Mouse (Mus musculus) layer of hippocampus, adult 8-10 months (tissue): ENCODE measurements around the gene Podxl. TPM values are rescaled to one million over a fixed set of nuclear protein-coding genes. Genes with fewer than 3 reads are reported as not detected.
A peak's percentile ranks its signal among the peaks of the same experiment; 100 is the strongest.

Experiments
- DNase-seq, 2 experiments: peaks; one replicate each; pipeline ENCODE4 v3.0.0; 2022; ENCODE audit warnings: low spot score in 2 of 2
- total RNA-seq, 4 experiments: library from RNA; stranded (reverse); gene quantifications; 2 replicates each; pipeline ENCODE4 v1.2.4; 2022

Gene Podxl
- total RNA-seq, result 10 to 100 TPM; 17.8 to 20.8 (median 18.8) TPM

DNA sequence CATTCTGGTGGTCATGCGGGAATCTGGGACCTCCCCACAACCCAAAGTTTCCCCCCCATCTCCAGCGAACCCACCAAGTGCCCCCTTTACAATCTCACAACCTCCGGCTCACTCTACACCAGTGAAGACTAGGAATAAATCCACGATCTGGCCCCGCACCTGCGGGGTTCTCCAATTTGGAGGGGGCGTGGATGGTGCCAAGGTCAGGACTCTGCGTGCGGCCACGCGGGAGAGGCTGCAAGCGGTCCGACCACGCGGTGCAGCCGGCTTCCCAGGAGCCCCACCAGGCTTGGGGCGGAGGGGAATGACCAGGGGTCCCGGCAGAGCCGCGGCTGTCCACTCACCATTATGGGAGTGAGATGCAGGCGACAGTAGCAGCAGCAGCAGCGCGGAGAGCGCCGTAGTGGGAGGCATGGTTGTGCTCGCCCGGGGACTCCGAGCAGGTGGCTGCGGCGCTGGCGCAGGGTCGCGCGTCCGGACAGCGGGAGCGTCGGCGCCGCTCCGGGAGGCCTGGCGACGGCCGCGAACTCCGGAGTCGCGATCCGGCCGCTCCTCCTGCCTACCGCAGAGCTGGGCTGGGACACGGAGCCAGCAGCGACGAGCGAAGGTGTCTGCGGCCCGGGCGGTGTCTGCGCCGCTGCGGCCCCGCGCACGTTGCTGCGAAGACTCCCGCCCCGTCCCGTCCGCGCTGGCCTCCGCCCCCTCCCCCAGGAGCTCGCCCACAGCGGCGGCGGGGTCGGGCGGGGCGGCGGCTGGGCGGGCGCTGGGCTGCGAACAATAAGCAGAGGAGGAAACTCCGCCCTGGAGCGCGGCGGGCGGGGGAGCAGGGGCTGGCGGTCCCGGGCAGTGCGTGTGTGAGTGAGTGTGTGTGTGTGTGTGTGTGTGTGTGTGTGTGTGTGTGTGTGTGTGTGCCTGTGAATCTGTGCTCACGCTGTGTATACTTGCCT, at the start of gene Podxl:
Gene Podxl (minus strand): TSS at position 747 of the 947 bp plus-strand sequence.
- peak in 1 of 2 experiments; percentile 41 for DNase-seq

DNA sequence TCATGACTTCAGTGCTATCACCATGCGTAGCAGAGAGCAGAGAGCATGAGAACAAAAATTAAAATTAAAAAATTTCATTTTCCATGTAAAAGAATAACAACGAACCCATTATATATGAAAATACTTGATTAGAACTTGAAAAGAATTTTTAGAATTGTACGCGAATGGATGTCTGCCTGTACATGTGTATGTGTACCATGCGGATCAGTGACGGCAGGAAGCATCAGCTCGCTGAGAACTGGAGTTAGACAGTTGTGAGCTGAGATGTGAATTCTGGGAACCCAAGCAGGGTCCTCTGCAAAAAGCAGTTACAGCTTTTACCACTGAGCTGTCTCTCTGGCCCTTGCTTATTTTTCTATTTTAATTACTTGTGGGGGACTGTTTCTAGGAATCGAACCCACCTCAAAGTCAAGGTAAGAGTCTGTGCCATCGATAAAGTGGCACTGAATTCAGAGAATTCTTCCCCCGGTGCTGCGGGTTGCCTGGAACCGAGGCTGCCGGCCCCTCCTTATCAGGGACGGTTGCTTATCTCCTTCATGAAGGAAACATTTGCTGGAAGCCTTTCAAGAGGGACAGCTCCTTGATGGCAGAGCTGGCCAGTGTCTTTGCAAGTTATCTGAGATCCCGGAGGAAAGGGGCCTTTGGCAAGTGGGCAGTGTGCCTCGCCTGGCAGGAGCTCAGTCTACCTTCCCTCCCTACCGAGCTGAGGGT, 48.9 kb upstream of the Podxl start:
- DNase-seq, result no peak

DNA sequence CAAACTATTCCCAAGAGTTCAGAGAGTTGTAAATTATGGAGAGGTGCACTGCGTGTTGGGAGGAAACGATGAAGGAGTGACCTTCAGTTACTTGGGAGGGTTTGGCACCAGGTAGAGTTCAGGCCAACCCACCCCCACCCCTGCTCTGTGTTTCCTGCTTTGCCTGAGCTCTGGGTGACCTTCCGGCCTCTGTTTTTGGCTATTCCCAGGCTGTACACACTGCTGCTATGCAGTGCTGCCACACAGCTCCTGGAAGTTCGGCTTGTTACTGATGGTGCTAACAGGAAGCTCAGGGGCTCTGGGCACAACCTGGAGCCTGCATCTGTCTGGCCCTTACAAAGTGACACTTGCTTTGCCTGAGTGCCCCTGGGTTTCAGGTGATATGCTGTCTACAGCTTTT, 42.6 kb upstream of the Podxl start:
- no peak for DNase-seq

DNA sequence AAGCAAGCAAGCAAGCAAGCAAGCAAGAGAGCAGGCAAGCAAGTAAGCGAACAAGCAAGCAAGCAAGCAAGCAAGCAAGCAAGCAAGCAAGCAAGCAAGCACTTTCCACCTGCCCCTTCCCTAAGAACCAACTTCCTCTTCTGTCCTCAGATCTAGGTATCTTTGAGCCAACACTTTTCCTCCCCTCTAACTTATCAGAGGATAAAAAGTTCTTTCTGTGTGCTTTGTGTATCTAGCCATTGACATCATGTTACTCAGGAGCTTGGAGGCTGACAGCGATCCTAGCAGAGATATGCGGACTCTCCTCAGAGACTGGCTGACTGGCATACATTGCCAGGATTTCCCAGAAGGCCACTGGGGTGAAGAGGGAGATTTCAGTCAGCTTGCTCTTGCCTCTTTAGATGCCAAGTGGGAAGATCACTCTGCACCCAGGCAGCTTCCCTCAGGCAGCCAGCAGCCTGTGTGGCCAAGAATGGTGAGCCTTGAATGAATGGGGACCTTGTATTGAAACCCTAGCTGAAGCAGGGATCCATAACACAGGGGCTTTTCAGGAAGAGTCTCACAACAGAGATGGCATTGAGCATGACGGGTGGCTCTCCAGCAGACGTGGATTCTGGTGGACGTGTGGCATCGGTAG, 41.0 kb upstream of the Podxl start:
- peak in 1 of 2 experiments; percentile 17 for DNase-seq

DNA sequence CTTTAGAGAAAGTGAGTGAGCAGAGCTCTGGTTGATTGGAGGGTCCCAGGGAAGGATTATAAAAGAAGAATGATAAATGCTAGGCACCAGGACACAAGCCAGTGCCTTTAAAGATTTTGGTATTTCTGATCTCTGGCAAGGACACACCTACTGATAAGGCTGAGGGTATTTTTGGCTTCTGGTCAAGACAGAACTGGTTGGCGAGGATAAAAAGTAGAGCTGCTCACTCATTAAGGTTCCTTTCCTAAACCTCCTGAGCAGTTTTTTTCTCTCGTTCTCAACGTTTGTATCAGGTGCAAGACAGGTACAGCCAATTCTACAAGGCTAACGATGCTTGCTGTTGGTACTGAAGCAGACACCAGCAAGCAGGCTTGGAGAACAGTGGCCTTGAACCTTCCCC, 38.7 kb upstream of the Podxl start:
- no peak for DNase-seq

DNA sequence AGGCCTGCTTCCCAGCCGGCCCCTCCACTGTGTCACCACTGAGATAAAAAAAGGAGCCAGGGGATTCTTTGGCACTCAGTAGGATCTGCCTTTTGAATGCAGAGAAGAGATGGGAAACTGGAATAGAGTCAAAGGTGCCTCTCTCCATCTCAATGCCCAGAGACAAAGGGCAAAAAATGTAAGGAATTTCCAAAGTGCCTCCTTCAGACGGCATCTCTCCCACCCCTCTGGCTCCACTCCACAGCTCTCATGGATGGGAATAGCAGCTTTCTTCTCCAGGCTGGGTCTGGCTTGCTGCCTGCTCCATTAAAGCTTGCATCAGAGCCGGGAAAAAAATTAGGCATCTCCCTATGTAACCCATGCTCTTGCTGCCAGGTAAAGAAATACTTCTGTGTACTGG, 37.4 kb upstream of the Podxl start:
- DNase-seq, result no peak

DNA sequence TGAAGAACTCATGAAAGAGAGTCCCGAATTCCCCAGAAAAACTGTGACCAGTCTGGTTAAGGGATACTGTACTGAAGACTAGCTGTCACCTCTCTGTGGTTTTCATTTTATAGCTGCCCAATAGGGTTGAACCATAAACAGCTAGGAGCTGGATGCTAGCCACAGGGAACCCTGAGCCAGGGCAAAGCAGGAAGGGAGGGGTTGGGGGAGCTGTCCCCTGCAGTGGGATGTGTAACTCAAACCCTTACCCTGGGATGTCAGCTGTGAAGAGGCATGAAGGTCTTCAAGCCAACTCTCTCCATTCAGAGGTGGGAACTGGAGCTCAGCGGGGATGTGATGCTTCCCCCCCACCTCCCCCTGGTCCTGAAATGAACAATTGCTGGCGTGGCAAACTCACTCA, 36.1 kb upstream of the Podxl start:
- no peak for DNase-seq

DNA sequence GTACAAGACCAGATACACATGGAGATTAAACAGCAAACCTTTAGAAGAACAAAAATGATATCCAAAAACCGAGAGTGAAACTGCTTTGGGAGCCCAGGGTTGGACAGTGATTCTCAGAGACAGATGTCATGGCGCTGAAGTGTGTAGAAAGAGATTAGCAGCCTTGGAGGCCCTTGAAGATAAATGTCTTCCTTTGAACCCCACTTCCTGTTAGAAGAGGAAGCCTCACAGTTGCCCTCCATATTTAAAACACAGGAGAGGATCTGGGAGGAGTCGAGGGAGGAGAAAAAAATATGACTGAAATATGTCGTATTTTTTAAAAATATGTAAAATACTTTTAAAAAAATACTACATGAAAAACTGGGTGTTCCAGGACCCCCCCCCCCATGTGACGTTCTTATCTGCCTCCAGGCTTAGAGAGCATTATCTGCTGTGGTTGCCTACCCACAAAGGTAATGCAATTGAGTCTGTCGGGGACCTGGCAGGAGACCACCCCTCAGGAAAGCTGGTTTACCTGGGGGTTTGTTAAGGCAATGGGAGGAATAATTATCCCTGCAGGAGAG, 34.6 kb upstream of the Podxl start:
- no peak for DNase-seq

DNA sequence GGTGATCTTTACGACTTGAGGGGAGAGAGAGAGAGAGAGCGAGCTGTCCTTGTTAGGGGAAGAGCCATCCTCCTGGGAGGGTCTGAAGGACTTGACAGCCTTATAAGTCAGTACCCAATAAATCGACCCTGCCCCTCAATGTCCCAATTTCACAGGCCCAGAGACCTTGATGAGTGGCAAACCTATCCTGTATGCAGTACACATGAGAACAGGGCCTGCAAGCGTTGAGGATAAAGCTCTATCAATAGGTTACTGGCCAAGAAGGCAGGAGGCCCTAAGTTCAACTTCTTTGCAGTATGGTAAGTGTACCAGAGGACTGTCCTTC, 33.3 kb upstream of the Podxl start:
- no peak for DNase-seq

DNA sequence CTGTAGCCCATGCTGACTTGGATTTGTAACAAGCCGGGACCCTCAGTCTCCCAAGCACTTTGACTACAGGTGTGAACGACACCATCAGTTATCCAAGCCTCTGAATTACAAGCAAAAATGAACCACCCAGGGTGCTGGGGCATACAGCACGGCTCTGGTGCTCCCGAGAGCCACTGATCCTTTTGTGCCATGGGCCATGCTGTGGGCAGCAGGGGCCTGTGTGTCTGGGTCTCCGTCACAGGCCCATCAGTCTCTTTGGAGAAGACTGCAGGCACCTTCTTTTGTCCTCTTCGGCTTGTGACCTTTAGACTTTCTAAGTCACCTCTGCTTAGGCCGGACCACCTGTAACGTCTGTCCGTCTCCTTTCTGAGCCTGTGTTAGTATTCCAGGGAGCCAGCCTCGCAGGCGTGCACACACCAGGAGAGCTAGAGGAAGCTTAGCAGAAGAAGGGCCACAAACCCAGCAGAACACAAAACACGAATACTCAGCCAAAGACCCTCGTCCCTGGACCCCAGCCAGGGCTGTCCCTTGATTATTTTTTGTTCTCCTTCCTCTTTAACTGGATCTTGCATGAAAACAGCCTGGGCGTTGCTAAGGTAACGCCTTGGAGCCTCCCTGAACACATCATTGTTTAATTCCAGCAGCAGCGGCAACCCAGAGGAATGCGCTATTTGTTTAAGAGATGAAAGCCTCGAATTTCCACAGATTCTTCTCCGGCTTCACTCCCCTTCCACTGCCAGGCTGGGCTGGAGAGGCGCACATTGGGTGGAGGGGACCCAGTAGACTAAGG, 32.8 kb upstream of the Podxl start:
- DNase-seq, result peak; percentile 44 to 62

DNA sequence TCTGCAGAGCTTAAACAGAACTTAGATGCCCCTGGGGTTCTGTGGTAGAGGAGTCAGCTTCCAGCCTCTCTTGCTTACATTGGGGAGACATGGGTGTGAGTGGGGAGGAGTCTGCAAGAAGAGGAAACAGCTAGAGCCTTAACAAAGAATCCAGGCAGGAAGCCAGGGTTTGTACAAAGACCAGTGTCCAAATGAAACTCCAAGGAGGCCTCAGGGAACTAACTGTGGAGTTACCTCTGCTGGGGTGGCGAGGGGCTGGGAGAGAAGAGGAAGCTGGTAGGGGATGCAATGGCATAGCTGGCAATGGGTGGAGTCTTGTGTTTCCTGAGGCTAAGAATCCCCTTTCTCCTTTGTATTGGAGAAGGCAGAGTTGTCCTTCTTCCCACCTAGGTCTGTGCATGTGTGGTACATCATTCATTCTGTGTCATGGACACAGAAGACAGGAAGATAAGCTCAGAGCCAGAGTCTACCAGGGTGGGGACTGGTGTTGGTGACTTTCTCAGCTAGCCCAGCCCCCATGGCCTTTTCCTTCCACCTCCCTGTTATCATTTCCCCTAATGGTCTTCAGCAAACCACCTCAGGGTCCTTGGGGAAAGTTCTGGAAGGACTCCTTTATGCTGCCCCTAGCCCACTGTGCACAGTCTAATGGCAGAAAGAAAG, 28.9 kb upstream of the Podxl start:
- DNase-seq, result no peak

DNA sequence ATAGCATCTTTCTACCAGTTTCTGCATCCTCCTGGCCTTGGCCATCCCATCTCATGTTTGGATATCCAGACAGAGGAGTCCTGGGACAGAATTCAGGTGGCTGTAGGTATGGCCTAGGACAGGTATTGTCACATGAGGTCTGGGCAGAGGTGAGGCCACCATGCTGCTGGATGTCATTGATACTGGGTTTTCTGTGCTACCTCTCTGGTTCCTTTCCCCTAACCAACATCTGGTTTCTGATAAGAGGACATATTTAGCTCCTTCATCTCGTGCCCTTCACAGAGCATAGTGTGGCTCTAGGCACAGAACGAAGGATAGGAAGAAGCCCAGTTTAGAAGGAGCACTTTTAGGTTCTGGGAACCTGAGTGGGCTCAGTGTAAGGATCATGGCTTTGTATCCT, 28.3 kb upstream of the Podxl start:
- no peak for DNase-seq

DNA sequence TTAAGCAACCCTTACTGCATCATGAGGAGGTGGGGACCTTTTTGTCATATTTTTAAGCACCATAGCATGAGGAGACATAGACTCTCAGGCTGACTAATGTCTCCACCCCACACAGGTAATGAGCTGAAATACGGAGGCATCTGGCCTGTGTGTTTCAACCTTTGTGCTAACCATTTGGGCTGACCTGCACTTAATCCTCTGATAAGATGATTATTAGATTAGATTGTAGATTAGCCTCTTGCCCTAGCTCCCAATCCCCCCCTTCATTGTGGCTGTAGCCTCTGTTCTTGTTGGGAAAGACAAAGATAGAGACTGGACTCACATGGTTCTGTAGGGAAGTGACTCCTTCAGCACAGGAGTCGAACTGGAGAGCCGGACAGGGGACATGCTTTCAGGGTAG, 27.9 kb upstream of the Podxl start:
- DNase-seq, result no peak

DNA sequence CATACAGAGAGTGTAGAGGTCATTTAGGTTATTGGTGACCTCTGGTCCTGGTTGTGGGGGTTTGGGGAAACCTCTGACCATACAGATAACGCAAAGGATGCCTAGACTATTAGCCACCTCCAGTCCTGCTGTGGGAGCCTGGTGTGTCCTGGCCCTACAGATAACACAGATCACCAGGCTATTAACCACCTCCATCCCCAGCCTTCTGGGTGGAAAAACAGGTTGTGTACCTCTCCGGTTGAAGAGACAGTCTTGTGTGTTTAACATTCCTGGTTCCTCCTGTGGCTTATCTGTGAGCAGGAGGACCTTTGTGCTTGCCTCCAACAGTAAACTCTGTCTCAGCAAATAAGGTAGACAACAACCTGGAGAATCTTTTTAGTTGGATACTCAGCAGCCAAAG, 27.0 kb upstream of the Podxl start:
- DNase-seq, result no peak

DNA sequence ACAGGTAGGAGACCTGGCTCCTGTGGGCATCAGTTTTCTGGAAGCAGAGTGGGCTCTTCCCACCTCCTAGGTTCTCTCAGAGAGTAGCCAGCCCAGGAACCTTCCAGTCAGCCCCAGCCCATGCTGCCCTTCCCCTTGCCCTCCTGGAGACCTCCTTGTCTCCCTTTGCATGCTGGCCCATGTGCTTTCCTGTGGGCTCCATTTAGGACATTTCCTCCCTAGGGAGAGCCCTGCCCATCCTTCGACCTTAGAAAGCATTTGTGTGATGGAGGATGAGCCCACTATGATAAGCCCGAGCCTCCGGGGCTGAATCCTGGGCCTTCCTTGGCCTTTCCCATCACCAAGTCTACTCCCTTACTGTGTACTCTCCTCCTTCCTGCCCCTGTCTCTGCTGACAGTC, 25.5 kb upstream of the Podxl start:
- DNase-seq, result no peak

DNA sequence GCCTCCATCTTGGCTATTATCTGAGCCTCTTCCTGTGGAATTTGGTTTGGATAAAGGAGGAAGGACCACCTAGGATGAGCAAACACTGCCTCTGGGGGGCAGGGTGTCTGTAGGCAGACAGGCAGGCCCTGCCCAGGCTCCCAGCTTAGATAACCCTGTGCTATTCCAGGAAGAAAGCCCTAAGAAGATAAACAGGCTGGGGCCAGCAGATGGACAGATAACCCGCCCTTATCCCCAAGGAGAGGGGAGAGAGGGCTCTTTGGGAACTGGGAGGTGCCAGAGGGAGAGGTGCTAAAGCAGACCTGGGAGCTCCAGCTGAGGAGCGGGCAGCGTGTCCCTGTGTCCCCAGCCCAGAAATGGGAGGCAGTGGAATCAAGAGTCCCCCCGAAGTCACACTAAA, 23.9 kb upstream of the Podxl start:
- DNase-seq, result no peak

DNA sequence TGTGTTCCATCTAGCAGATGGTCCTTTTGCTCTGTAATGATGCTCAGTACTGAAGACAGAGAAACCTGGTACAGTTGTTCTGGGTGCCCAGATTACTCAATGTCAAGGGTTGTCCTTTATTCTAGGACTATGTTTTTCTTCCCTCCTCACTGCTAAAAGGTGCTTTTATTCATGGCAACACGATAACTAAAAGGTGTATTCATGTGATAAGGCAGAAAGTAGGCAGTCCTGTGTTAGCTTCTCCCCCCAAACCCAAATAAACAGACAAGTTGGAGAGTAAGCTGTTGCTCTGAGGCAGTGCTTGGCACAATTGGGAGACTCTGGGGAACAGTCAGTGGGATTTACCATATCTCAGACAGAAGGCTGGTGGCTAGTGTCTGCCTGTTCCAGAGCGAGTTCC, 22.3 kb upstream of the Podxl start:
- no peak for DNase-seq

DNA sequence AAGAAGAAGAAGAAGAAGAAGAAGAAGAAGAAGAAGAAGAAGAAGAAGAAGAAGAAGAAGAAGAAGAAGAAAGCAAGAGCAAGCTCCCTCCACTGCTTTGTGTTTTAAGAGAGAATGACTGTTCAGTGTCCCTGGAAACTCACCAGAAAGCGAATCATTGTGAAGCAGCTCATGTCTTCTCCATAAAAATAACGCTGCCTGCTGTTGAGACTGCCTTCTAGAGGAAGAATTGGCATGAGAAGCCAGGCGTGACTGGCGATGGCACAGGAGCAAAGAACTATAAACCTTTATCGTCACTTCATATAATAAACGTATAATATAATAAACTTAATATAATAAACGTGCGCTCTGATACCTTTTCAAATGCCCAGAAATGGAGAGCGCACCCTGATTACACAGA, 12.4 kb upstream of the Podxl start:
- DNase-seq, result peak in 1 of 2 experiments; percentile 31

DNA sequence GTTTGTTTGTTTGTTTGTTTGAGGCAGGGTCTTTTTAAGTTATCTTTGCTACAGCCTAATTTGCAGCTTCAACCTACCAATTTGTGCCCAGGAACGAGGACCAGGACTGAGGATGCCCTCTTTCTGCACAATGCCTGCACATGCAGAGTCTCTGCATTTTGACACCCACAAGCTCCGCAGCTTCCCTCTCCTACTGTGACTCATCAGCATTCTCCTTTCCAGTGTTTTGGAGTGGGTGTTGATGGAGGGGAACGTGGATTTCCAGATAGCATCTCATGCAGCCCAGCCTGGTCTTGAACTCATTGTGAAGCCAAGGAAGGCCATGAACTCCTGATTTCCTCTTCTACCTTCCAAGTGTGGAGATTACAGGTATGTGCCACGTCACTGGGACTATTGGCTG, 11.3 kb upstream of the Podxl start:
- peak in 1 of 2 experiments; percentile 30 for DNase-seq

DNA sequence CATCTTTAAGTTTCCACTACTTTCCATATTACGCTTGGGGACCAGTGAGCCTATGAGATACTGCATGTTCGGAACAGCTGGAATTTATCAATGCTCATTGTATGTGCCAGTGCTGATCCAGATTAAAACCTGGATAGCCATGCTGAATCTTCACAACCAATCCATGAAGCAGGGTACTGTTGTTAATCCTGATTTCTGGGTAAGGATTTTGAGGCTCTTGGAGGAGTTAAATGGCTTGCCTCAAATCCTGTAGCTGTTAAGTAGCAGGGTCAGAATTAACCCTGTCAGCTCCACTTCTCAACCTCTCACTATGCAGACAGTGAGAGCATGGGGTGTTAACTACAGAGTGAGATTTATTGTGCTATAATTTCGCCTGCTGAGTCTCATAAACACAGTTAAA, 7.7 kb upstream of the Podxl start:
- DNase-seq, result no peak
